Comparison of ENCODE assay signal across 29 mouse cellular contexts in genomic region chr2:91724716-91725115, GRCm38 (mm10). TPM values are rescaled to one million over a fixed set of nuclear protein-coding genes. Genes with fewer than 3 reads are reported as not detected.
A peak's percentile ranks its signal among the peaks of the same experiment; 100 is the strongest.
DNase-seq lines count a peak whose midpoint lies in the region; ATAC-seq and TF ChIP-seq lines count a peak whose summit lies in the region.
"Had no signal": no experiment of that assay in that cellular context is flagged by ENCODE, and none has a peak within 500 bp of the region (broad histone marks: within the 10 kb centered on the region; RNA-seq: fewer than 3 reads in every experiment).

No protein-coding gene starts in this region.

- no peaks in the 10 kb centered on the region for H3K27me3 ChIP-seq in megakaryocyte, embryonic 14.5 days (replicated peaks)
- H3K27me3 ChIP-seq in liver, embryonic 12.5 days (replicated peaks), result no peaks in the 10 kb centered on the region
- H3K27me3 ChIP-seq in liver, postnatal 0 days (ENCODE audit: insufficient read depth, low read length), result no peaks in the 10 kb centered on the region
- H3K27me3 ChIP-seq: embryonic facial prominence, embryonic 12.5 days; hindbrain, embryonic 15.5 days; midbrain, embryonic 12.5 days had no signal

- H3K27ac ChIP-seq in liver, embryonic 12.5 days, result peak overlapping the region; percentile 54
- H3K27ac ChIP-seq in liver, postnatal 0 days (ENCODE audit: low read depth), result peak overlapping the region; percentile 34; the same call in 1 of the 2 replicates
- H3K27ac ChIP-seq: embryonic facial prominence, embryonic 12.5 days; gastrocnemius, adult 2 months; heart, embryonic 13.5 days; hindbrain, embryonic 10.5 days; hindbrain, embryonic 15.5 days; midbrain, embryonic 12.5 days had no signal

- H3K9me3 ChIP-seq in megakaryocyte, embryonic 14.5 days, result no peaks in the 10 kb centered on the region
- H3K9me3 ChIP-seq in liver, embryonic 12.5 days (replicated peaks), result no peaks in the 10 kb centered on the region
- no peaks in the 10 kb centered on the region for H3K9me3 ChIP-seq in liver, postnatal 0 days (ENCODE audit: low read length)
- H3K9me3 ChIP-seq: embryonic facial prominence, embryonic 12.5 days; heart, embryonic 13.5 days; hindbrain, embryonic 10.5 days; hindbrain, embryonic 15.5 days; midbrain, embryonic 12.5 days had no signal

- 38% methylated on average over 2 of the region's 2 CpGs for WGBS in liver, embryonic 12.5 days (ENCODE audit: insufficient replicate concordance)
- WGBS in liver, postnatal 0 days (ENCODE audit: insufficient replicate concordance), result 46% methylated on average over 2 of the region's 2 CpGs

- no peak for TF ChIP-seq CTCF in liver, postnatal 0 days (IDR thresholded peaks at IDR 0.05; ENCODE audit: low read depth)

- H3K4me1 ChIP-seq in megakaryocyte, embryonic 14.5 days, result peaks cover 48% of the 10 kb centered on the region
- peaks cover 19% of the 10 kb centered on the region for H3K4me1 ChIP-seq in liver, embryonic 12.5 days
- H3K4me1 ChIP-seq in liver, postnatal 0 days (ENCODE audit: insufficient read depth), result no peaks in the 10 kb centered on the region
- H3K4me1 ChIP-seq: embryonic facial prominence, embryonic 12.5 days; hindbrain, embryonic 10.5 days; hindbrain, embryonic 15.5 days; midbrain, embryonic 12.5 days had no signal

- peaks cover 14% of the 10 kb centered on the region for H3K36me3 ChIP-seq in megakaryocyte, embryonic 14.5 days (replicated peaks; ENCODE audit: low read length)
- peaks cover 10% of the 10 kb centered on the region for H3K36me3 ChIP-seq in liver, embryonic 12.5 days
- peaks cover 4% of the 10 kb centered on the region; the same call in 1 of the 2 replicates for H3K36me3 ChIP-seq in liver, postnatal 0 days (replicated peaks; ENCODE audit: insufficient read depth, low read length)

- no peak for ATAC-seq in megakaryocyte, adult 5-6 weeks (ENCODE audit: poor library complexity, severe bottlenecking)
- no peak for ATAC-seq in liver, embryonic 12.5 days
- no peak for ATAC-seq in liver, postnatal 0 days
- ATAC-seq: forebrain, embryonic 14.5 days; inflammation-experienced regulatory T-cells, adult 6 months had no signal

- TF ChIP-seq EP300 in liver, postnatal 0 days (IDR thresholded peaks at IDR 0.05; ENCODE audit: low read depth), result no peak

- peak overlapping the region; percentile 70 for H3K4me3 ChIP-seq in megakaryocyte, embryonic 14.5 days (replicated peaks)
- no peak overlapping the region for H3K4me3 ChIP-seq in liver, embryonic 12.5 days
- no peak overlapping the region for H3K4me3 ChIP-seq in liver, postnatal 0 days (ENCODE audit: low read depth, low read length)
- H3K4me3 ChIP-seq: embryonic facial prominence, embryonic 12.5 days; gastrocnemius, adult 2 months; heart, embryonic 13.5 days; hindbrain, embryonic 10.5 days; hindbrain, embryonic 15.5 days; midbrain, embryonic 12.5 days had no signal

- peak overlapping the region; percentile 17; the same call in 1 of the 2 replicates for H3K9ac ChIP-seq in liver, embryonic 12.5 days
- no peak overlapping the region for H3K9ac ChIP-seq in liver, postnatal 0 days (replicated peaks)
- H3K9ac ChIP-seq: embryonic facial prominence, embryonic 12.5 days; heart, embryonic 13.5 days; hindbrain, embryonic 15.5 days; lung, embryonic 14.5 days; midbrain, embryonic 12.5 days had no signal

- peak overlapping the region; percentile 46 for H3K4me2 ChIP-seq in liver, embryonic 12.5 days
- H3K4me2 ChIP-seq in liver, postnatal 0 days (ENCODE audit: low read depth, low read length), result 0 out of 2 replicates have a peak overlapping the region, but pooled peaks have one; percentile 13
- H3K4me2 ChIP-seq: embryonic facial prominence, embryonic 12.5 days; heart, embryonic 13.5 days; hindbrain, embryonic 15.5 days; lung, embryonic 14.5 days; midbrain, embryonic 12.5 days had no signal

- DNase-seq in liver, postnatal 0 days, result no peak
- no peak for DNase-seq in cerebellum, postnatal 4 days (ENCODE audit: low spot score in 2 of 2)
- DNase-seq in layer of hippocampus, postnatal 14 days (ENCODE audit: low spot score in 2 of 2), result no peak
- DNase-seq in gastrocnemius, postnatal 4 days (ENCODE audit: low spot score in 2 of 2), result no peak
- DNase-seq: adrenal gland, postnatal 10 days; B cell, adult 2 months; cerebellum, adult 11 months; cerebellum, adult 9-10 months; cerebellum, postnatal 36 days; embryo, embryonic 11 days; gastrocnemius, adult 2 months; gastrocnemius, postnatal 36 days; heart, postnatal 10 days; kidney, adult 11 months; kidney, postnatal 14 days; layer of hippocampus, adult 9-11 months; lung, embryonic 14.5 days; lung, postnatal 14 days; right cerebral cortex, postnatal 4 days had no signal

RNA-seq across cellular contexts. Expression of gene Ambra1, which starts 5.2 kb away (rescaled TPM):
- 15.8 and 20.0 TPM in 2 replicates for polyA plus RNA-seq in megakaryocyte, embryonic 14.5 days (2012; ENCODE audit: insufficient read depth, low replicate concordance)
- total RNA-seq in megakaryocyte, adult 5-6 weeks (2015), result 22.4 and 24.9 TPM in 2 replicates
- 15.1 and 37.9 TPM in 2 replicates for total RNA-seq in megakaryocyte, adult 5-6 weeks (2017)
- 8.7 and 9.0 TPM in 2 replicates for polyA plus RNA-seq in liver, embryonic 12.5 days (2016; fragmentation: Nextera tagmentation; extraction: Ambion mirVana)
- polyA plus RNA-seq in liver, postnatal 0 days (2015; fragmentation: Nextera tagmentation; extraction: Ambion mirVana), result 3.2 and 3.5 TPM in 2 replicates
- 10 to 100 TPM; 45.5 to 49.1 TPM for total RNA-seq in layer of hippocampus, postnatal 14 days (2021)
- total RNA-seq in gastrocnemius, postnatal 4 days (2021), result 10 to 100 TPM; 23.4 to 26.6 TPM

RNA-seq across cellular contexts. Expression of gene Harbi1, which starts 14.1 kb away (rescaled TPM):
- polyA plus RNA-seq in megakaryocyte, embryonic 14.5 days (2012; ENCODE audit: insufficient read depth, low replicate concordance), result 0.44 and 0.82 TPM in 2 replicates
- 2.6 and 5.8 TPM in 2 replicates for total RNA-seq in megakaryocyte, adult 5-6 weeks (2015)
- 7.7 and 9.3 TPM in 2 replicates for total RNA-seq in megakaryocyte, adult 5-6 weeks (2017)
- 8.4 and 10.6 TPM in 2 replicates for polyA plus RNA-seq in liver, embryonic 12.5 days (2016; fragmentation: Nextera tagmentation; extraction: Ambion mirVana)
- polyA plus RNA-seq in liver, postnatal 0 days (2015; fragmentation: Nextera tagmentation; extraction: Ambion mirVana), result 7.7 and 8.0 TPM in 2 replicates
- 1 to 10 TPM; 7.5 to 8.5 TPM for total RNA-seq in layer of hippocampus, postnatal 14 days (2021)
- 1 to 10 TPM; 5.0 to 7.1 TPM for total RNA-seq in gastrocnemius, postnatal 4 days (2021)

RNA-seq across cellular contexts. Expression of gene Atg13, which starts 14.3 kb away (rescaled TPM):
- 23.7 and 69.4 TPM in 2 replicates for polyA plus RNA-seq in megakaryocyte, embryonic 14.5 days (2012; ENCODE audit: insufficient read depth, low replicate concordance)
- total RNA-seq in megakaryocyte, adult 5-6 weeks (2015), result 22.9 and 25.0 TPM in 2 replicates
- total RNA-seq in megakaryocyte, adult 5-6 weeks (2017), result 7.6 and 7.8 TPM in 2 replicates
- polyA plus RNA-seq in liver, embryonic 12.5 days (2016; fragmentation: Nextera tagmentation; extraction: Ambion mirVana), result 12.8 and 14.7 TPM in 2 replicates
- polyA plus RNA-seq in liver, postnatal 0 days (2015; fragmentation: Nextera tagmentation; extraction: Ambion mirVana), result 8.6 and 9.0 TPM in 2 replicates
- total RNA-seq in layer of hippocampus, postnatal 14 days (2021), result 10 to 100 TPM; 57.2 to 59.5 TPM
- 10 to 100 TPM; 24.1 to 25.5 TPM for total RNA-seq in gastrocnemius, postnatal 4 days (2021)
